Mouse (Mus musculus): ENCODE results near the gene Spata31d1d.
A peak's percentile ranks its signal among the peaks of the same experiment; 100 is the strongest.
"Not testable (repeated sequence)": the region's sequence is repeated elsewhere in the genome, so short reads cannot be mapped to it uniquely, and the experiment has no call there.

The Spata31d1d gene

GRCm38 (mm10) chr13:59731652-59732051 is at the start of gene Spata31d1d:
Gene Spata31d1d, minus strand, starts transcription at chr13:59731752.
- no peak for DNase-seq (ENCODE audit: extremely low spot score, low read depth, low spot score)

- not testable (repeated sequence) for DNase-seq (ENCODE audit: extremely low spot score, low read depth, low spot score)
Measured at GRCm38 (mm10) chr13:59779744-59780264, 48.3 kb upstream of the Spata31d1d start.

- no peak for DNase-seq (ENCODE audit: extremely low spot score, low read depth, low spot score)
Measured at GRCm38 (mm10) chr13:59779213-59779612, 47.7 kb upstream of the Spata31d1d start.

GRCm38 (mm10) chr13:59775168-59775567 is 43.6 kb upstream of the Spata31d1d start:
- no peak for DNase-seq (ENCODE audit: extremely low spot score, low read depth, low spot score)

DNA sequence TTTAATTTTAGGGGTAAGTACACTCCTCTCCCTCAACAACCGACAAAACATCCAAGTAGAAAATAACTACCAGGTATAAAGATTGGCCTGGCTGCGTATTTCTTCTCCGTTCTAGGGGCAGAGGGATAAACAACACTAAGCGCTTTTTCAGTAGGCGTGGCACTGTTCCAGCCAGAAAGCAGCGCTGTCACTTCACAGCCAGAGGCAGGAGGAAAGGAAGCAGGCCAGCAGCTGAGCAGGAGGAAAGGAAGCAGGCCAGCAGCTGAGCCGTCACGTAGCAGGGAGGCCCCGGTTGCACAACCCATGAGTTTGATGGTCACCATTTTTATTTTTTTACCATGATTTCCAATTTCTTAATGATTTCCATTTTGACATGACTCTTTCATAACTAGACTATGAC is 39.7 kb upstream of the Spata31d1d start:
- no peak for DNase-seq (ENCODE audit: extremely low spot score, low read depth, low spot score)

DNA sequence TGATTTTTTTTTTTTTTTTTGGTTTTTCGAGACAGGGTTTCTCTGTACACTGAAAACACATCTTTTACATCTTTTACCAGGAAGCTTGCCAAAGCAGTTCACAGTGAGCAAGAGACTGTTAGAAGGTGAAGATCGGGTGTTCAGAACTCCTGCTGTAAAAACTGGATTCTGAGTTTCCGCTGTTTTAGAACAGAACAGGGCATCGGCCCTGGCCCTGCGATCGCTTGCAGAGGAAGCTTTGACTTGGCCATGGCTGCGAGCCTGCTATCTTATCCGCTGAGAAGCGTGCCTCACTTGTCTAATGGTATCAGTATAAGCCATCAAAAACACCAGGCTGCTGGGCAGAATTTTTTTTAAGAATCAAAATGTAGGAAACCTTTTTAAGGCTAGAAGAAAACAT is 39.3 kb upstream of the Spata31d1d start:
- DNase-seq (ENCODE audit: extremely low spot score, low read depth, low spot score), result no peak

DNA sequence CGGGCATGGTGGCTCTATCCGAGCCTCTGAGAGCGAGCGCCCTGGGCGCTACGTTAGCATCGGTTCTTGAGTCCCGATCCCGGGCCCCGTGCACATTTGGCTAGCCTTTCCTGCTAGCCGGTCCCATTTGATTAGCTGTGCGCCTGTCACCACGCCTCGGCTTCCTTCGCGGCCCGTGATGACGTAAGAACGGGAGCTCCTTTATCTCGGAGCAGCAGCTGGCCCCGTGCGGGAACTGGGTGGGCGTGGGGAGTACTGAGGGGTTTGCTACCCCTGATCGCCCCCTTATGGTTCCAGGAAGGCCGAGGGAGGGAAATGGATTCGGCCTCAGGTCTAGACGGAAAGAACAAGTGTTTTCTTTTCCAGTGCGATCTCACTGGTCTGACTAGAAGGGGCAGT is 38.6 kb upstream of the Spata31d1d start:
- DNase-seq (ENCODE audit: extremely low spot score, low read depth, low spot score), result peak; percentile 63

GRCm38 (mm10) chr13:59769296-59770163 is 38.0 kb upstream of the Spata31d1d start, which contains the start of gene Isca1:
Gene Isca1, minus strand, starts transcription at chr13:59769810.
- DNase-seq (ENCODE audit: extremely low spot score, low read depth, low spot score), result peak; percentile 89

DNA sequence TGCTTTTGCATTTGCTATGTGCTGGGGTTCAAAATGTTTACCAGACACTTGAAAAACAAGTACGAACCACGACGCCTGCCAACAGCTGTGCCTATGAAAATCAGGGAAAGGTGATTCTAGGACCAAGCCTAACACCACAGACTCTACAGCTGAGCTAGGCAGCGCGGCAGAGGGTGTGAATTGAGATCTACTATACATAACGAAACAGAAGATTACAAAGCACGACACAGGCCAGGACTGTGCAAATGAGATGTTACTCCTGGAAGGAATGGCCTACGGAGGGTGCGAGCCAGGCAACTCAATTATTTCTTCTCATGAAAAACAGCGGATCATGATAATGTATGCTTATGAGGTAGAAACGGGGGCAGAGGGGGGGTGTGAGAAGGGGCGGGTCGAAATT is 37.0 kb upstream of the Spata31d1d start:
- no peak for DNase-seq (ENCODE audit: extremely low spot score, low read depth, low spot score)

GRCm38 (mm10) chr13:59766786-59767515 is 35.4 kb upstream of the Spata31d1d start:
- DNase-seq (ENCODE audit: extremely low spot score, low read depth, low spot score), result no peak

- DNase-seq (ENCODE audit: extremely low spot score, low read depth, low spot score), result no peak
Measured at GRCm38 (mm10) chr13:59762791-59763190, 31.2 kb upstream of the Spata31d1d start.

- no peak for DNase-seq (ENCODE audit: extremely low spot score, low read depth, low spot score)
Measured at GRCm38 (mm10) chr13:59756906-59757305, 25.4 kb upstream of the Spata31d1d start.

- no peak for DNase-seq (ENCODE audit: extremely low spot score, low read depth, low spot score)
Measured at GRCm38 (mm10) chr13:59750310-59750709, 18.8 kb upstream of the Spata31d1d start.

DNA sequence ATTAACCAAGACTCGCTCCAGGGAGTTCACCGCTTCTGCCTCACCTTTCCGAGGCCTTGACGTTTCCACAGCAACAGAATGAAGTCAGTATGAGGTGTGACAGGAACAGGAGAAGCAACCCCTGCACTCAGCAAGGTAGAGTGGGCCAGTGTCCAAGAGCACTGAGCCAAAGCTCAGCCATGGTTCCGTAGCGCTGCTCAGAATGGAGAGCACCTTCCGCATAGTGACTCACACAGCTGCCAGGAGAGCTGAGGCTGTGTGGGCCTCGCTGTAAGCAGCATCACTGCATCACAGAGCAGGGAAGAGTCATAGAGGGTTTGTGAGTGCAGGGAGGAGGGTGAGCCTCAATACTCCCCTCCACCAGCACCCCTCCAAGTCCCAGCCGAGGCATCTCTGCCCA is 15.2 kb upstream of the Spata31d1d start, which contains the start of gene 1700014D04Rik:
Gene 1700014D04Rik, minus strand, starts transcription at position 42 of the 400 bp plus-strand sequence.
- DNase-seq (ENCODE audit: extremely low spot score, low read depth, low spot score), result no peak

GRCm38 (mm10) chr13:59746164-59746563 is 14.6 kb upstream of the Spata31d1d start:
- no peak for DNase-seq (ENCODE audit: extremely low spot score, low read depth, low spot score)

DNA sequence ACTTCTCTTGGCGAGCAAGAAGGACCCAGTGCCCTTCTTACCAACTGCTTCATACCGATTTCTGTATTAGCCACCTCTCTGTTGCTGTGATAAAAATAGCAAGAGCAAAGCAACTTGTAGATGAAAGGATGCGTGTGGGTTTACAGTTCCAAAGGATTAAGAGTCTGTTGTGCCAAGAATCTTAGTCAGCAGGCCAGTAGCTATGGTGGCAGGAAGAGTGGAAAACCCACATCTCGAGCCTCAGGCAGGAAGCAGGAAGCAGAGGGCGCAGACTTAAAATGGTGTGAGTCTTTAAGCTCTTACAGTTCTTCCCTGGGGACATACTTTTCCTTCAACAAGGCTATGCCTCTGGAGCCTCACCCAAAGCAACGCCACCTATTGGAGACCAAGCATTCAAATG is 13.9 kb upstream of the Spata31d1d start:
- DNase-seq (ENCODE audit: extremely low spot score, low read depth, low spot score), result no peak

DNA sequence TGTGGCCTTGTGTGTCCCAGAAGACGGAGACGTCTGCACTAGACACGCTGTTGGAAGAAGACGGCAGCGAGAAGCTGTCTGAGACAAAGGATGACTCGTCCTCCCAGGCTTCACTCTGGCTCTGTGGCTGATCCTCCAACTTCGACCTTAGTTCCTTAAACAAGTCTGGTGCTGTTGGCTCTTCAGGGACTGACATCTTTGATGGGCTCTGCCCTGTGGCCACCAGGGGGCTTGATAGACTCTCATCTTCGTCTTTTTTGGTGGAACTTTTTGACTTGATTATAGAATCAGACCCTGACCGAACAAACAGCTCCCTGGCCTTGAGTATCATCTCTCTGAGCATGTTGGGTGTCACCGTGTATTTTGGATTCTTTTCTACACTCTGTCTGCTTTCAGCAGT is 10.1 kb upstream of the Spata31d1d start:
- DNase-seq (ENCODE audit: extremely low spot score, low read depth, low spot score), result no peak

GRCm38 (mm10) chr13:59741096-59741495 is 9.5 kb upstream of the Spata31d1d start:
- DNase-seq (ENCODE audit: extremely low spot score, low read depth, low spot score), result no peak

- DNase-seq (ENCODE audit: extremely low spot score, low read depth, low spot score), result no peak
Measured at GRCm38 (mm10) chr13:59739397-59739796, 7.8 kb upstream of the Spata31d1d start.

- DNase-seq (ENCODE audit: extremely low spot score, low read depth, low spot score), result no peak
Measured at GRCm38 (mm10) chr13:59738455-59738854, 6.9 kb upstream of the Spata31d1d start.

DNA sequence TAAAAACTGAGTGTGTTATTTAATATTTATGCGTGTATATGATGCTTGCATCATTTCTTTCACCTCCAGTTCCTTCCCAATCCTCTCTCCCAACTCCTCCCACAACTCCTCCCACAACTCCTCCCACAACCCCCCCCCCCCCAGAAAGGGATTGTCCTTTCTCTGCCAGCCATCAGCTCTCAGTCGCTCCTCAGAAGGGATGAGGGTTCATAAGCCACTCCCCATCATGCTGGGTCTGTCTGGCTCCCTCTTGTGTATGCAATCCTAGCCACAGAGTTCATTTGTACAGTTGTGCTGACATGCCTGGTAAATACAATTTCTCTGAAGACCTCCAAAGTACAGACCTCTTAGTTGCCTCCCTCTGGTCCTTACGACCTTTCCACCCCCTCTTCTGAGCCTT is 3.6 kb upstream of the Spata31d1d start:
- no peak for DNase-seq (ENCODE audit: extremely low spot score, low read depth, low spot score)

- DNase-seq (ENCODE audit: extremely low spot score, low read depth, low spot score), result not testable (repeated sequence)
Measured at GRCm38 (mm10) chr13:59734347-59734746, 2.8 kb upstream of the Spata31d1d start.
